Mouse (Mus musculus): ENCODE data around the gene Hspe1.
"Not testable (repeated sequence)": the region's sequence is repeated elsewhere in the genome, so short reads cannot be mapped to it uniquely, and the experiment has no call there.

Hspe1 gene

DNA sequence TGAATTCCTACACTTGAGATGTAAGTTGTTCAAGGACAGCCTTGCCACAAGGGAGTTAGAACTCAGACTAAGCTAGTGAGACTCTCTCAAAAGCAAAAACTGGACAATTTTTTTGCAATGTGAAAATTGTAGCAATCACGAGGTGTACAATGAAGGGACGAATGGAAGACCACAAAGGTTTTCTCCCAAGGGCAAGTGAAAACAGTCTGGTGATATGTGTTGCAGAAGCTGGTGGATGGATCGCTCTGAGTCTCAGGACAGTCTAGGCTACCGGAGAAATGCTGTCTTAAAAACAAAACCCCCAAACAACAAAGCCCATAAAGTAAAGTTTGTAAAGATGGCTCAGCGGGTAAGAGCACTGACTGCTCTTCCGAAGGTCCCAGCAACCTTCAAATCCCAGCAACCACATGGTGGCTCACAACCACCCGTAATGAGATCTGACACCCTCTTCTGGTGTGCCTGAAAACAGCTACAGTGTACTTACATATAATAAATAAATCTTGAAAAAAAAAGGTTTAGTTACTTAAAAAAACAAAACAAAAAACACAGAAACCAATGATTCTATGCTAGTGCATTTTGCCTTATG, 2.1 kb upstream of the Hspe1 start:
- DNase-seq (ENCODE audit: low spot score): no peak

DNA sequence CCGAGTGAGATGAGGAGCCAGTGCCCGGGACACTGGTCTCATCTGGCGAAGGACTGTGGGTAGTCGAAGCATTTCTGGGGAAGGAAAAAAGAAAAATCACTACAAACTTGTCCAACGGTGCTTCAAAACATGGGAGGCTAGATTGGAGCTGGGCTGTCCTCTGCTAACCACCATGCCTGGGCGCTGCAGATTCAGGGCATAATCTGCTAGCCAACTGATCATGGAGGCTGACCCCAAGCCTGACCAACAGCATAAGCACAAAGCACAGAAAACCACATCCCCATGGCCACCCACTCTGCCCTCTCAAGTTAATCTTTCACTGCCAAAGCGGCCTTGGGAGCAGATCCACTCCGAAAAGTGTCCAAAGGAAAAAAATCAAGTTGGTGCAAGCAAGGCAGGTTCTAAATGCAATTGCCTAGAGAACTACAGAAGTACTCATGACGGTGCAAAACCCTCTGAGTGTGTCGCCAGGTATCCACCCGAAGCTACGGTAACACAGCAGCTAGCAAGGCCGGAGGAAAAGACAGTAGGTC, 998 bp upstream of the Hspe1 start:
- DNase-seq (ENCODE audit: low spot score): no peak

DNA sequence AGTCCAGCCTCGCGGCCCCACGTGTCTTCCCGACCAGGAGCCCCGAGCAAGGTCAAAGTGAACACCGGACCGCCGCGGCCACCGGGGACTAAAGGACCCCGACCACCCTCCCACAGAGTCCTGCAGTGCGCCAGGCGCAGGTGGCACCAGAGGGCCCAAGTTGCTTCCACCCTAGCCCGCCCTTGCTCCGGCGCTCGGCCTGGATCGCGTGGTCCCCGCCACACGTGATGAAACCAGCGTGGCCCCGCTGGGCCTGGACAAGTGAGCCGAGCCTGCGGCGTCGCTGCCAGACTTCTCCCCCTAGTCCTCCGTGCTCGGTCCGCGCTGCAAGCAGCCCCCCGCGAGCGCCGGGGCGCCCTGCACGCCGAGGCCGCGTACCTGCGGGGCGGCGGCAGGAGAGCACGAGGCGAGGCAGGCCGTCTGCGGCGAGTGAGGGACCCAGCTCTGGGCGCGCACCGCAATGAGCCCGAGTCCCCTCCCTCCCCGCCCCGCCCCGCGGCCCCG, 479 bp upstream of the Hspe1 start:
- DNase-seq (ENCODE audit: low spot score): no peak

DNA sequence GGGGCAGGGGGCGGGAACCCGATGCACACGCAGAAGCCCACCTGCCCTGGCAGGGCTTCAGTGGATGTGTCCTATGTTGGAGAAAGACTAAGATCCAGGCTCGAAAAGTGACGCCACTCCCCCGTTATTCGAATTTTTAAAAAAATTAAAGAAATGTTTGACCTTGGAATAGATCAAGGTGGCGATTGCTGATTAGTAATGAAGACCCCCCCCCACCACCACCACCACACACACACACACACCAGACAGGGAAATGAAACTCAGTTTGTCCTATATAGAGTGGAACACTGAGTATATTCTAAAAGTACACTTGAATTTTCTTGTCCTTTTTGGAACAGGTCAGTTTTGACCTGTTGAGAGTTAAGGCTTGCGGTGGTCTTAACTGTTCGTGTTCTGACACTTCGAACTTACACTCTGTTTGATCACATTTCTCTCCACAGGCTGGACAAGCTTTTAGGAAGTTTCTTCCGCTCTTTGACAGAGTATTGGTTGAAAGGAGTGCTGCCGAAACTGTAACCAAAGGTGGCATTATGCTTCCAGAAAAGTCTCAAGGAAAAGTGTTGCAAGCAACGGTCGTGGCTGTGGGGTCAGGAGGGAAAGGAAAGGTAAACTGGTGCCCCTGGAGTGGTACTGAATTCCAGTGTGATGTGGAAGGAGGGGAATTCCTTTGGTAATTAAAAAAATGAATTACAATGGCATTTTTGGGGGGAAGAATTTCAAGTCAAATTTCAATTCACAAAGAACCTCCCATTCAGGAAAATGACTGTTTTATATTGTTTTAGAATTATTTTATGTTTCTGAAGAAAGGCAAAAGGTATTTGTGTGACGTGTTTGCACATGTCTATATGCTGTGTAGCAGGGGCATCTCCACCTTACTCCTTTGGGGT, 922 bp downstream of the Hspe1 start:
- DNase-seq (ENCODE audit: low spot score): no peak

DNA sequence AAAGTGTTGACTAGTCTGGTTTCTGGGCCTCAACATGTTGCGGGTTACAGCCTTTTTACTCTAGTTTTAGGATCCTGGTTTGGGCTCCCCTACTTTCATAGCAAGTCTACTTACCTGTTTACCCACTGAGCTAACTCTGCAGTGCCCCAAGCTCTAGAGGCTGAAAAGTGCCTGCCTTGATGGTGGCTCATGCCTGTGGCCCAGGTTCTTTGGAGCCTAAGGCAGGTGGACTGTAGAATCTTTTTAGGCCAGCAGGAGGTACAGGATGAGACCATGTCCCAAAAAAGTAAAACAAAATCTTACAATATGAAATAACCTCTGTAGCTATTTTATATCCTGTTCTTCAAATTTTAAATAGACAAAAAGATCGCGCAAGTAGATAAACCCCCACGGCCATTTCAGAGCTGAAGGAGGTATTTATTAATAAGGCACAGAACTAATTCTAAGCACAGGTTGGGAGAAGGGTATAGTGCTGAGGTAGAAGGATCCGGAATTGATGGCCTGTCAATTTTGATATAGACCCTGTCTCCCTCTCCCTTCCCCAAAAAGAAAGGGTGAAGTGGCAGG, 1.6 kb downstream of the Hspe1 start:
- DNase-seq (ENCODE audit: low spot score): no peak

DNA sequence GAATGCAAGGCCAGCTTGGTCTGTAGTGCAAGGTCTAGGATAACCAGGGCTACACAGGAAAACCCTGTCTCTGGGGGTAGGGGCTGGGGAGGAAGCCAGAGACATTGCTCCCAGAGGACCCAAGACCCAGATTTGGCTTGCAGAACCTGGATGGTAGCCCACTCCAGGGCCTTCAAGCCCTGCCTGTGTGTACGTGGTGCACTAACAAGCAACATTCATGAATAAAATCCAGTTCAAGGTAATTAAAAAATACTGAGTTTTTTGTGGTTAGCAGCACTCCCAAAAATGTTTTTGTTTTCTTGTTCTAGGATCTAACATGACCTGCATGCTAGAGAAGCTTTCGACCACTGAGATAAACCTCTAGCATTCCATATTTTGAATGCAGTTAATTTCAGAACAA, 4.1 kb downstream of the Hspe1 start:
- no peak for DNase-seq (ENCODE audit: low spot score)

DNA sequence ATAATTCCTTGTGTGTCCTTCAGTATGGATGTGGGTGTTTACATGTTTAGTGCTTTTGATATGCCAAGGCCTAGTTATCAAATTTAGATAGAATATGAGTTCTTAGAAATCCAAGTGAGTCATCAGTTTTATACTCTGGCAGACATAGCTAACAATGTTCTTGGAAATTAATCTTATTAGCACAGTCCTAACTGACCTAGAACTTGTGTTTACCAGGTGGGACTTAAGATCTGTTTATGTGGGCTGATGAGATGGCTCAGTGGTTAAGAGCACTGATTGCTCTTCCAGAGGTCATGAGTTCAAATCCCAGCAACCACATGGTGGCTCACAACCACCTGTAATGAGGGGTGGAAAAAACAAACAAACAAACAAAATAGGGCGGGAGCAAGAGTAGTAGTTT, 4.5 kb downstream of the Hspe1 start:
- peak; percentile 79 for DNase-seq (ENCODE audit: low spot score)

DNA sequence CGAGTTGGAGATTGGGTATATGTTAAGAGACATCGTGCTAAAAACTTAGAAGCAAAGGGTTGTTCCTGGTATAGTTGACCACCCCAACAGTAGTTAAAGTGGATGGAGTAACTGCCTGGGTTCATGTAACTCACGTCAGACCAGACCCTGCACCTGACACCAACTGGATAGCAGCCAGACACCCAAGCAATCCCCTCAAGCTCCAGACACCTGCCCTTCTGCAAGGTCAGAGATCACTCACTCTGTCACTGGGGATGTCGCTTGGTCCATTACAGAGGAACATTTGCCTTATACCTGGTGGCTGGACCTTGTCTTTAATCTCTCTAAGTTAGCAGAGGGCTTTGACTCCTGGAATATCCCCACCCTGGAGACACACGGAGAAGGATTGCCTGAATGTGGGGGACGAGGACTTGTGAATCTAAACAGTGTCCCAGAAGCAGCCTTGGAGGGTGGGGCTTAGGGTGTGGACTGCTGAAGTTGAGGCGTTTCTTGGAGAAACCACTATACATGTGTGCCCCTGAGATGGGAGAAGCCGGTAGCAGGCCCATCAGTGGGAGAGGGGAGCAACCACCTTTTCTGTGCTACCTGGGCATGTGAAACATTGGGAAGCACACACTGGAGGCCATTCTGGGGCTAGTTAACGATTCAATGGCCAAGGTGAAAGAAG, 19.1 kb downstream of the Hspe1 start:
- no peak for DNase-seq (ENCODE audit: low spot score)

DNA sequence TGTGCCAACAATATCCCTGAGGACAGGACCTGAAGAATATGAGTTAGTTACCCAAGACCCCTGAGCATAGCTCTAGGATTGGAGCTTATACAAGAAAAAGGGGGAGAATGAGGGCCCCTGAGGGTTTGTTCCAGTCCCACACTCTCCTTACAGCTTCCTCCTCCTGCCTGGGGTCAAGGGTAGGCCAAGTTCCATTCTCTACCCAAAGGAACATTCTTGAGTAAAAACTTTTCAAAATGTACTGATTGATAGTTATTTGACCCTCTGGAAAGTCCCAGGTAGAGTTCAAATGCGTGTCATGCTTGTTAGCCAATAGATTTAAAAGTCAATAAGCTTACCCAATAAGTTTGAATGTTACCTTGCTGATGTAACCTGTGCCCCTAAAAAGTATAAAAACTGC, 19.7 kb downstream of the Hspe1 start:
- no peak for DNase-seq (ENCODE audit: low spot score)

DNA sequence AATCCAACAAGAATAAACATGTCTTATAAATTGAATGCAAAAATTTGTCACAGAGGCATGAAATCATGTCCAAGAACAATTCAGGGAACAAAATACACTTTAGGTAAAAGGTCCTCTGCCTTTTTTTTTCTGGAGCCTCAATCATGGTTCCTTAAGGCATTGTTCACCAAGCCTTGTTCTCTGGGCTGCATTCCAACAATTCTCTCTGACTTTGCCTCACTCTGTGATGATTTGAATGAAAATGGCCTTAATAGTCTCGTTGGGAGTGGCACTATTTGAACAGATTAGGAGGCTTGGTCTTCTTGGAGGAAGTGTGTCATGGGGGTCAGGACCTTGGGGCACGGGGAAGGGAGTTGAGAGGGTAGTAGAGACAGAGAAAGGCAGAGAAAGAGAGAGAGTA, 20.5 kb downstream of the Hspe1 start:
- no peak for DNase-seq (ENCODE audit: low spot score)

DNA sequence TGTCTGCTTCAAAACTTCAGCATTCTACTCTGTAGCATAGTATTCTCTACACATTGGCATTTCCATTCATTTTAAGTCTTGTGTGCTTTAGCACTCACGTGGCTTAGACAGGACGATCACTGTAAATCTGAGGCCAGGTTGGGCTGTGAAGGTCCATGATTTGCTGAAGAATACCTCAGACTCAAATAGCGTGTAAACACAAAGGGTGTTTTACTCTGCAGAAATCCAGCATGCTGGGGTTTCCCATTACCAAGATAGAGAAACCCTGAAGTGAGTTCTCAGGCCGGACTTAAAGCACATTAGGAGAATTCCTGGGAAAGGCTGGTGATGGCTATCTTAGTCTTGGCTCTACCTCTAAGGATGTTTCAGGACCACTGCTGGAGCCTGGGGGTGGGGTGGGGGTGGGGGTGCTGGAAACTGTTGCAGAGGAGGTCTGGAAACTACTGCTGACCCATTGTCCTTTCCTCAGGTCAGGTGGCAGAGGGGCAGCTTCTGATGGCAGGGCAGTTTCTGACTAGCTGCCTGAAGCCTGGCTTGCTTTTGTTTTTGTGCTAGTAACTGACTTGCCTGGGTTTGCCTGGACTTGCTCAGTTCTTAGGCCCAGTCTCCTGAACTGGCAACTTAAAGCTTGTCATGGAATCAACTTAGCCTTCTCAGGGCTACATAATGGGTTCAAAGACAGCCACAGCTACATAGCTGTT, 21.3 kb downstream of the Hspe1 start:
- DNase-seq (ENCODE audit: low spot score): no peak

DNA sequence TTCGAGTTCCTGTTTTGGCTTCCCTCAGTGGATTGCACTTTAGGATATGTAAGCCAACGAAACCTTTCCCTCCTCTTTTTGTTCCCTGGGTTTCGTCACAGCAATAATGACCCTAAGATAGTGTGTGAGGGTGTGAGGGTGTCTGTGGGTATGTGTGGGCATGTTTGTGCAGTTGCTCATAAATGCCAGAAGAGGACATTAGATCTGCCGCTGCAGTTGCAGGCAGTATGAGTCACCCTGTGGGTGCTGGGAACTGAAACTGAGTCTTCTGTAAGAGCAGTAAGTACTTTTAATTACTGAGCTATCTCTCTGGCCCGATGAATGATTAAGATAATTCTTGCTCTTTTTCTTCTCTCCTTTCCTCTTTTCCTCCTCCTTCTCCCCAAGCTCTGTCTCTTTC, 35.1 kb downstream of the Hspe1 start:
- DNase-seq (ENCODE audit: low spot score): no peak

DNA sequence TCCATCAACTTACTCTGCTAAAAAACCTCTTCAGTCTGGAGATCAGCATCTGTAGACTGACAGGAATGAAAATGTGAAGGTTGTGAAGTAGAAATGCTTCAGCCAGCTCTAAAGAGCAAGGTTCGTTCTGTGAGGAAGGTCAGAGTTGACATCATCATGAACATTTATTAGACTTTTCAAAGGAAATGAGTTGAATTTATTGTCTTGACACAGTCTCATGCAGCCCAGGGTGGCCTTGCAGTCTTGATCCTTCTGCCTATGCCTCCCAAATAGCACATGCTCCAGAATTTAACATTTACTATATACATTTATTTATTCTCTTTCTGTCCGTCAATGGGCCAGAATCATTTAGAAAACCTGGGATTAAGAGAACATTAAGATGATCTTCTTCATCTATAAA, 35.6 kb downstream of the Hspe1 start:
- DNase-seq (ENCODE audit: low spot score): no peak

DNA sequence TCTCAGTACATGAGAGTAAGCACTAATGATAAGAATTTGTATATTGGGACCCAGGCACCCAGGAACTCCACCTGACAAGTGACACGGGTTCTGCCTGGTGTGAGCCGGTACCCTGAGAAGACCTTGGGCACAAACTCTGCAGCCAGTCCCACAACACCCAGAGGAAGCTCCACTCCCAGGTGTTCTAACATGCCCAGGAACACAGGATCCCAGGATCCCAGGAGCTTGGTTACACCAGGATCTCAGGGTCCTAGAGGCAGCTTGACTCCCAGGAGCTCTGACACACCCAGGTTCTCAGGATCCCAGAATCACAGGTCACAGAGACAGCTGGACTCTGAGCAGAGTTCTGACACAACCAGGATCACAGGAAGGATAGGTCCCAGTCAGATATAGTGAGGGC, 36.2 kb downstream of the Hspe1 start:
- DNase-seq (ENCODE audit: low spot score): not testable (repeated sequence)

DNA sequence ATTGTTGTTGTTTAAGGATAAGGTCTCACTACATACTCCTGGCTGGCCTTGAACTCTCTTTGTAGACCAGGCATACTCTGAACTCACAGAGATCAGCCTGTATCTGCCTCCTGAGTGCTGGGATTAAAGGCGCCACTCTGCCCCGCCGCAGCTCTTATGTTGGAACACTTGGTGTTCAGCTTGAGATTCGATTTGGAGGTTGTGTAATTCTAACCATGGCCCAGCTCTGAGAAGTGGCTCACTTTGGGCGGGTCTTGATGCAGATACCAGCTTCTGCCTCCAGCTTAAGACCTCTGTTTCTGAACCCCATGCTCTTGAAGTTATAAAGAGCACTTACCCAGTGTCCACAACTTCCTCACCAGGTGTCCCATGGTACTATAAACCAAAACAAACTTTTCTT, 41.8 kb downstream of the Hspe1 start:
- no peak for DNase-seq (ENCODE audit: low spot score)

DNA sequence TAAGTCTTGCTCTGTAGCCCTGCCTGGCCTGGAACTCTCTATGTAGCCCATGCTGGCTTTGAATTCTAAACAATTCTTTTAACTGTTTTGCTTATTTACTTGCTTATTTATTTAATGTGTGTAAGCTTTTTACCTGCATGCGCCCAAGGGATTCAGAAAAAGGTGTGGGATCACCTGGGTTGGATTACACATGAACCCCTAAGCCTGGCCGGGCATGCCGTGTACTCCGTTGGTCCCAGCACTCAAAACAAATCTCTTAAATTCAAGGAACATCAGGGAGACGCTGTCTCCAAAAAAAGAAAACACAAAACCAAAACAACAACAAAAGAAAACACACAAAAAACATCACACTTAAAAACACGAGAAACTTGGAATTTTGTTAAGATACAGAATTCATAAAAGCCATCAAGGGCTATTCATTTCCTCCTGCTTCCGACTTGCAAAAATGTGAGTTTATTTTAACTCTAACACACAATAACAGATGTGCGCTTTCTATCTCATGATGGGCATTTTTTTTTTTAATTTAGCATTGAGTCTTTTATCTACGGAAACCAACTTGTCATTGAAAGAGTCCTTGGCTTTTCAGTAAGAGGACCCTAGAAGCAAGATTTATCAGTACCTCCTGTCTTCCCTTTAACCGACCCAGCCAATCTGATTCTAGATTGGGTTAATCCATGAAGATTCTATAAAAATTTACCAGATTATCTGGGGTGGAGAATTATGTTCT, 42.4 kb downstream of the Hspe1 start:
- DNase-seq (ENCODE audit: low spot score): no peak

DNA sequence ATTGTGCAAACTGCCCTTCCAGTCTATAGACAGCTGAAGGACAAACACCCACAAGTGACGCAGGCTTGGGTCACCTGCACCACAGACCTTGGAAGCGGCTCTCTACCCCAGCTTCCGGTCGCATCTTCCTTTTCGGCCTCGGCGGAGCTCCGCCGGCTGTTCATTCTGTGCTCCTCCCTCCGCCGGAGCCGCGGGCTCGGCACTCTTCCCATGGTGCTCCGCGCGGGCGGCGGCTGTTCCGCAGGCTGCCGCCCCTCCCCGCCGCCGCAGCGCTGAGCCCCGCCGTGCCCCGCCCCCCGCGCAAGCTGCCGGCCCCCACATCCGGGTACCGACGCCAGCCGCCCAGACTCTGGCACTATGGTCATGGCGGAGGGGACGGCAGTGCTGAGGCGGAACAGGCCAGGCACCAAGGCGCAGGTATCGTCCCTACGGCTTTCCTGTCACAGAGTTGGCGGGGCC, 43.0 kb downstream of the Hspe1 start, which contains the start of gene Mob4:
Gene Mob4, plus strand, starts transcription at position 289 of the 459 bp plus-strand sequence.
- DNase-seq (ENCODE audit: low spot score): peak; percentile 86

DNA sequence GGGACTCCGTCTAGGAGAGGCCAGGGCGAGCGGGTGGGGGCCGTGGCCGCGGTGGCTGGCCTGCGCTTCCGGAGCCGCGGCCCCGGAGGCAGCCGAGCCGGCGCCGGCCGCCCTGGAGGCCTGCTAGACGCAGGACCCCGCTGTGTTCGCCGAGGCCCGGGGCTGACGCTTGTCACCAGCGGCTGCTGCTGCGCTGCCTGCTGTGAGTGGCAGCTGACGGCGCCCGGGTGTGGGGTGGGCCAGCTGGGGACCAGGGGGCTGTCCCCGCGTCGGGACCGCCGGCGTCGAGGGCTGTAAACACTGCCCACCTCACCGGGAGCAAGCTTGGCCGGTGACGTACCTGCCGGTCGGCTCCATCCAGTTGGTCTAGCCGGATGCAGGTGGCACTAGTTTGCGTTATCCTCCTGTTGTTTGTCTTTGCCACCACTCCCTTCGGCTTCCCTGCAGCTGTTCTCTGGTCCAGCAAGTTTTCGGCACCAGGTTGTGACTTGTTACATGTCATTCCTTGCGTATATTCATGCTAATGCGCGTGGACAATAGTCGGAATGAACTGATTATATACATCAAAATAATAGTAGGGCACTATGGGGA, 43.6 kb downstream of the Hspe1 start:
- peak; percentile 50 for DNase-seq (ENCODE audit: low spot score)

DNA sequence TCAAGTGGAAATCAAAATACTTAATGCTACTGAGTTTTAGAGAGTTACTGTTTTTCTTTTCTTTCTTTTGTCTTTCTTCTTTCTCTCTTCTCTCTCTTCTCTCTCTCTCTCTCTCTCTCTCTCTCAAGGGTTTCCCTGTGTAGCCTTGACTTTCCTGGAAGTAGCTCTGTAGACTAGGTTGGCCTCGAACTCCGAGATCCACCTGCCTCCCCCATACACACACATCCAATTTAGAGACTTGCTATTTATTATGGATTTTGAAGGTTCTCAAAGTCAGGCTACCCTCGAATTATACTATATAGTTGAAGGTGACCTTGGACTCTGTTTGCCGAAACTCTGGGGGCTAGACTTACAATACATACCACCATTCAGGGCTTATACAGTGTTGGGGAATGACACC, 44.4 kb downstream of the Hspe1 start:
- DNase-seq (ENCODE audit: low spot score): no peak

DNA sequence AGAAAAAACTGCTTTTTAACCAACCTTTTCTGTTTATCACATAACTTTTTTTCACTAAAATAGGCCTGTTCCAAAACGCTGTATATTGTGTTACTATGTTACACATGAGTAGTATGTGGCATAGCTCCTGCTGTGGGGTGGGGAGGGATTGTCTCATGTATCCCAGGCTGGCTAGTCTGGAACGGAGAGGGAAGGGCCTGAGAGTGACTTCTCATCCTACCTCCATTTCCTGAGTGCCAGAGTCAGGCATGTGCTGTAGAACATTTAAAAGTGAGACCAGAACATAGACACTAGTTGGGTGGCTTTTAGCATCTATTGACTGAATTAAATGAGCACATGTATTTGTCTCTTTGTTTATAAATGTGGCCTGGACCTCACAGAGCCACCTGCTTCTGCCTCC, 45.2 kb downstream of the Hspe1 start:
- no peak for DNase-seq (ENCODE audit: low spot score)

DNA sequence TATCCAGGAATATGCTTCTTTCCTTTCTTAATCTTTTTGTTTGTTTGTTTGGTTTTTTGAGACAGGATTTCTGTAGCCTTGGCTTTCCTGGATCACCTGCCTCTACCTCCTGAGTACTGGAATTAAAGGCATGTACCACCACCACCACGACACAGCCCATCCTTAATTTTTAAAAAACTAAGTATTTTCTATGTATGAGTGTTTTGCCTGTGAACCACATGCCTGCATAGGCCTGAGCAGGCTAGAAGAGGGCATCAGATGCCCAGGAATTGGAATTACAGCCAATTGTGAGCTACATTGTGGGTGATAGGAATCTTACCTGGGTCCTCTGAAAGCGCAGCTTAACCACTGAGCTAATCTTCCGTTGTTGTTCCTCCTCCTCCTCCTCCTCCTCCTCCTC, 46.4 kb downstream of the Hspe1 start:
- DNase-seq (ENCODE audit: low spot score): no peak

Data from c-Kit-positive CD71-positive TER-119-positive erythroid progenitor cells, embryonic 14.5 days (primary cell).